Mouse (Mus musculus) limb, embryonic 14.5 days (tissue): ENCODE results near the gene Pllp. TPM values are rescaled to one million over a fixed set of nuclear protein-coding genes. Genes with fewer than 3 reads are reported as not detected.

Experiments used
- ATAC-seq: fragments of 200-750 bp; cut with Nextera tagmentation; 2 replicates; pipeline ENCODE4 v1.8.0; 2017; ENCODE audit warnings: low read depth, moderate number of reproducible peaks, moderate TSS enrichment; ENCODE audit not compliant: low FRiP score
- DNase-seq: peaks from one replicate; pipeline ENCODE4 v3.0.0-alpha.2; 2015; ENCODE audit warnings: low spot score
- H3K27ac ChIP-seq: fragments of 300-500 bp; sonication (generic); replicated peaks from 2 replicates; pipeline ENCODE4 v1.5.1; 2014; ENCODE audit warnings: low read depth, mild to moderate bottlenecking, low read length, moderate library complexity, mixed read lengths
- H3K27me3 ChIP-seq: fragments of 300-500 bp; sonication (generic); 2 replicates; pipeline ENCODE4 v1.6.1; 2014; ENCODE audit warnings: low read length, mixed read lengths; ENCODE audit not compliant: control insufficient read depth, insufficient read depth
- H3K36me3 ChIP-seq: fragments of 300-500 bp; sonication (generic); 2 replicates; pipeline ENCODE4 v1.6.1; 2014; ENCODE audit warnings: mild to moderate bottlenecking, low read length, moderate library complexity, mixed read lengths; ENCODE audit not compliant: control insufficient read depth, insufficient read depth
- H3K4me1 ChIP-seq: fragments of 300-500 bp; sonication (generic); 2 replicates; pipeline ENCODE4 v1.6.1; 2014; ENCODE audit warnings: antibody characterized with exemption, low read length, mixed read lengths; ENCODE audit not compliant: control insufficient read depth, insufficient read depth
- H3K4me2 ChIP-seq: fragments of 300-500 bp; sonication (generic); replicated peaks from 2 replicates; pipeline ENCODE4 v1.6.1; 2014; ENCODE audit warnings: low read depth, mild to moderate bottlenecking, low read length, moderate library complexity; ENCODE audit not compliant: severe bottlenecking
- H3K4me3 ChIP-seq: fragments of 300-500 bp; sonication (generic); replicated peaks from 2 replicates; pipeline ENCODE4 v1.5.1; 2014; ENCODE audit warnings: low read length
- H3K9ac ChIP-seq: fragments of 300-500 bp; sonication (generic); 2 replicates; pipeline ENCODE4 v1.6.1; 2014; ENCODE audit warnings: mild to moderate bottlenecking, low read depth, low read length, moderate library complexity; ENCODE audit not compliant: severe bottlenecking
- H3K9me3 ChIP-seq: fragments of 300-500 bp; sonication (generic); 2 replicates; pipeline ENCODE4 v1.6.1; 2016; ENCODE audit warnings: low read length; ENCODE audit not compliant: control insufficient read depth
- POLR2A ChIP-seq: fragments of 200-500 bp; IDR thresholded peaks from 2 replicates; pipeline ENCODE4 v1.8.0; 2012; ENCODE audit warnings: inconsistent platforms, mild to moderate bottlenecking, moderate library complexity, borderline replicate concordance; ENCODE audit not compliant: insufficient read depth, insufficient read length; ENCODE audit errors: extremely low read depth
- WGBS: fragments of 180-500 bp; shearing (Covaris S2); extraction: QIAGEN DNeasy Blood & Tissue Kit; methylation state at CpG from one replicate; pipeline ENCODE4 v1.1.7; 2014; 5-methylcytosine and 5-hydroxymethylcytosine counted together
- polyA plus RNA-seq, 2 experiments: library from polyadenylated mRNA; depleted of rRNA in 1 of 2; stranded (reverse) in 1 of 2; unstranded in 1 of 2; fragments of >200 nt; fragmentation: Nextera tagmentation in 1 of 2; extraction: Ambion mirVana in 1 of 2; gene quantifications; 2 replicates each; pipeline versions ENCODE4 v1.2.1 to v1.2.3; 2012 to 2014

Gene Pllp
- polyA plus RNA-seq, 2 experiments: 1.6 to 3.6 TPM

GRCm38 (mm10) chr8:94740591-94740990, 44.5 kb upstream of the Pllp start:
- Histone ChIP-seq H3K27ac (no peak overlapping the region), H3K4me3 (no peak overlapping the region), H3K9me3 (no peaks in the 10 kb centered on the region), H3K4me1 (no peaks in the 10 kb centered on the region), H3K4me2 (no peak overlapping the region), H3K27me3 (no peaks in the 10 kb centered on the region), H3K9ac (no peak overlapping the region), H3K36me3 (no peaks in the 10 kb centered on the region)
- 74% methylated on average over 3 of the region's 3 CpGs for WGBS
- no peak for TF ChIP-seq POLR2A
- DNase-seq (no peak), ATAC-seq (no peak)

- WGBS: 81% methylated on average over 6 of the region's 6 CpGs
- H3K27ac ChIP-seq: no peak overlapping the region
- no peak for DNase-seq
Measured at GRCm38 (mm10) chr8:94739829-94740228, 43.8 kb upstream of the Pllp start.

GRCm38 (mm10) chr8:94735426-94736094, 39.5 kb upstream of the Pllp start:
- no peaks in the 10 kb centered on the region for H3K36me3 ChIP-seq
- no peak for TF ChIP-seq POLR2A
- H3K4me2 ChIP-seq: no peak overlapping the region
- H3K27me3 ChIP-seq: no peaks in the 10 kb centered on the region
- WGBS: 61% methylated on average over 5 of the region's 5 CpGs
- H3K4me1 ChIP-seq: no peaks in the 10 kb centered on the region
- no peaks in the 10 kb centered on the region for H3K9me3 ChIP-seq
- DNase-seq: no peak
- ATAC-seq: no peak
- H3K4me3 ChIP-seq: no peak overlapping the region
- H3K27ac ChIP-seq: no peak overlapping the region
- H3K9ac ChIP-seq: no peak overlapping the region

More at GRCm38 (mm10) chr8:94739829-94740228, 43.8 kb upstream of the Pllp start:
- H3K27me3 ChIP-seq: no peaks in the 10 kb centered on the region
- H3K4me1 ChIP-seq: no peaks in the 10 kb centered on the region
- TF ChIP-seq POLR2A: no peak
- H3K4me3 ChIP-seq: no peak overlapping the region
- no peak for ATAC-seq
- no peaks in the 10 kb centered on the region for H3K9me3 ChIP-seq
- no peak overlapping the region for H3K9ac ChIP-seq
- H3K4me2 ChIP-seq: no peak overlapping the region
- no peaks in the 10 kb centered on the region for H3K36me3 ChIP-seq

GRCm38 (mm10) chr8:94734735-94735350, 38.8 kb upstream of the Pllp start:
- Histone ChIP-seq H3K36me3 (no peaks in the 10 kb centered on the region), H3K27ac (no peak overlapping the region)
- WGBS: 85% methylated on average over 7 of the region's 7 CpGs

GRCm38 (mm10) chr8:94733821-94734465, 37.9 kb upstream of the Pllp start:
- Histone ChIP-seq H3K9me3 (no peaks in the 10 kb centered on the region), H3K4me3 (no peak overlapping the region), H3K4me2 (no peak overlapping the region), H3K36me3 (no peaks in the 10 kb centered on the region), H3K27me3 (no peaks in the 10 kb centered on the region), H3K4me1 (no peaks in the 10 kb centered on the region), H3K9ac (no peak overlapping the region), H3K27ac (no peak overlapping the region)
- ATAC-seq (no peak), DNase-seq (no peak)
- 67% methylated on average over 5 of the region's 5 CpGs for WGBS
- TF ChIP-seq POLR2A: no peak

More at GRCm38 (mm10) chr8:94734735-94735350, 38.8 kb upstream of the Pllp start:
- H3K4me3 ChIP-seq: no peak overlapping the region
- no peaks in the 10 kb centered on the region for H3K4me1 ChIP-seq
- DNase-seq: no peak
- TF ChIP-seq POLR2A: no peak
- H3K9me3 ChIP-seq: no peaks in the 10 kb centered on the region
- no peak overlapping the region for H3K9ac ChIP-seq
- ATAC-seq: no peak
- no peak overlapping the region for H3K4me2 ChIP-seq
- no peaks in the 10 kb centered on the region for H3K27me3 ChIP-seq
